Mouse (Mus musculus) kidney, embryonic 14.5 days (tissue): Measurements from ENCODE around the gene Nrbf2. TPM values are rescaled to one million over a fixed set of nuclear protein-coding genes. Genes with fewer than 3 reads are reported as not detected.

ENCODE experiments used
- ATAC-seq: fragments of 200-750 bp; cut with Nextera tagmentation; 2 replicates; pipeline ENCODE4 v1.8.0; 2017; ENCODE audit warnings: moderate number of reproducible peaks, mild to moderate bottlenecking, moderate TSS enrichment, moderate library complexity; ENCODE audit not compliant: low FRiP score, low TSS enrichment
- H3K27ac ChIP-seq: fragments of 300-500 bp; sonication (generic); 2 replicates; pipeline ENCODE4 v1.5.1; 2014; ENCODE audit warnings: low read depth, mild to moderate bottlenecking, low read length, moderate library complexity, mixed read lengths
- H3K27me3 ChIP-seq: fragments of 300-500 bp; sonication (generic); 2 replicates; pipeline ENCODE4 v1.6.1; 2014; ENCODE audit warnings: mild to moderate bottlenecking, low read length; ENCODE audit not compliant: control insufficient read depth, insufficient read depth
- H3K36me3 ChIP-seq: fragments of 300-500 bp; sonication (generic); 2 replicates; pipeline ENCODE4 v1.6.1; 2014; ENCODE audit warnings: low read length, mixed read lengths; ENCODE audit not compliant: control insufficient read depth, insufficient read depth
- H3K4me1 ChIP-seq: fragments of 300-500 bp; sonication (generic); 2 replicates; pipeline ENCODE4 v1.6.1; 2014; ENCODE audit warnings: low read length, mixed read lengths; ENCODE audit not compliant: control insufficient read depth, insufficient read depth
- H3K4me2 ChIP-seq: fragments of 300-500 bp; sonication (generic); replicated peaks from 2 replicates; pipeline ENCODE4 v1.6.1; 2014; ENCODE audit warnings: low read depth, mild to moderate bottlenecking, low read length
- H3K4me3 ChIP-seq: fragments of 300-500 bp; sonication (generic); 2 replicates; pipeline ENCODE4 v1.5.1; 2014; ENCODE audit warnings: mild to moderate bottlenecking, low read length
- H3K9ac ChIP-seq: fragments of 300-500 bp; sonication (generic); 2 replicates; pipeline ENCODE4 v1.6.1; 2014; ENCODE audit warnings: low read depth, mild to moderate bottlenecking, low read length, moderate library complexity
- H3K9me3 ChIP-seq: fragments of 300-500 bp; sonication (generic); 2 replicates; pipeline ENCODE4 v1.6.1; 2016; ENCODE audit warnings: low read length; ENCODE audit not compliant: control insufficient read depth
- WGBS: fragments of 180-500 bp; shearing (Covaris S2); extraction: QIAGEN DNeasy Blood & Tissue Kit; methylation state at CpG from one replicate; pipeline ENCODE4 v1.1.7; 2014; 5-methylcytosine and 5-hydroxymethylcytosine counted together
- polyA plus RNA-seq: library from polyadenylated mRNA; unstranded; fragments of >200 nt; fragmentation: Nextera tagmentation; extraction: Ambion mirVana; gene quantifications from 2 replicates; pipeline ENCODE4 v1.2.1, GENCODE M21; 2014

Gene Nrbf2
- polyA plus RNA-seq, 1 experiment from 2014 or later = 34.7 TPM

DNA sequence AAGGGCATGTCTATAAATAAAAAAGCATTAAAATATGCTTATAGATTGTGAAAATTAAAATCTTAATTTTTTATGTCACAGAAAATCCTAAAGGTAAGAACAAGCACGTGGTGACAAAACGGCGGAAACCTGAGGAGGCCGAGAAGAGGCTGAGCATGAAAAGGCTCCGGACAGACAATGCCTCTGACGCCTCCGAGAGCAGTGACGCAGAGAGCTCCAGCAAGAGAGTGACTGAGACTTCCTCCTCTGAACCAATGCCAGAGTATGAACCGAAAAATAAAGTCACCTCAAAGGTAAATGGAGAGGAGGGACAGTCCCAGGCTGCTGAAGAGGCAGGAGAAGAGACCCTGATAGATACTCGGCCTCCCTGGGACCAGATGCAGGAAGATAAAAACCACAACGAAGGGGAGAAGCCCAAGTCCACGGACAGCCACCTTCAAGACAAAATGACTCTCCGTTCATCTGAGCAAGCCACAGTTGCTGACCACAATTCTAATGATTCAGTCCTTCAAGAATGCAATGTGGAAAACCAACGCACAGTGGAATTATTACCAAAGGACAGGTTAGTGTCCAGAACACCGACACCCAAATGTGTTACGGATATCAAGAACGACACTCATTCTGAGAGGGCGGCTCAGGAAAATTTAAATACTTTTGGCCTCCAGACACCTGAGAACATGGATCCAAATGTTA, 66.1 kb downstream of the Nrbf2 start:
- ATAC-seq = no peak
- no peak overlapping the region for H3K4me3 ChIP-seq
- no peaks in the 10 kb centered on the region for H3K9me3 ChIP-seq
- H3K27me3 ChIP-seq = no peaks in the 10 kb centered on the region
- H3K4me2 ChIP-seq = no peak overlapping the region
- H3K36me3 ChIP-seq = peaks cover 23% of the 10 kb centered on the region
- H3K9ac ChIP-seq = no peak overlapping the region
- WGBS = 89% methylated on average over 18 of the region's 18 CpGs
- H3K27ac ChIP-seq = no peak overlapping the region
- no peaks in the 10 kb centered on the region for H3K4me1 ChIP-seq

DNA sequence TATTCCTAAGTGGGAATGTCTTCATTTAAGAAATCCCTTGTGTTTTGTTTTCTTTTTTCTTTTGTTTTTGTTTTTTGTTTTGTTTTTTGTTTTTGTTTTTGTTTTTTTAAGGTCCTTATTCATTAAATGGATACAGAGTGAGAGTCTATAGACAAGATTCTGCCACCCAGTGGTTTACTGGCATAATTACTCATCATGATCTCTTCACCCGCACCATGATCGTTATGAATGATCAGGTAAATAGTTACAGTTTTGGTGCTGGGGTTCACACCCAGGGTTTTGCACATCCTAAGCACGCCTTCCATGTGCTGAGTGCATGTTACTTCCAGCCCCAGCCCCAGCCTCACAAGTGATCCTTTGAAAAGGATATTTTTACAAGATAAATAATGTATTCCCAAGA, 68.2 kb downstream of the Nrbf2 start:
- Histone ChIP-seq H3K9me3 (no peaks in the 10 kb centered on the region), H3K27ac (no peak overlapping the region), H3K9ac (no peak overlapping the region), H3K4me2 (no peak overlapping the region), H3K27me3 (no peaks in the 10 kb centered on the region), H3K4me3 (no peak overlapping the region), H3K36me3 (peaks cover 20% of the 10 kb centered on the region), H3K4me1 (no peaks in the 10 kb centered on the region)
- 80% methylated on average over 3 of the region's 3 CpGs for WGBS
- no peak for ATAC-seq

Other genes starting within 250 kb of the Nrbf2 start
- 51.1 and 54.9 TPM in 2 replicates for gene Jmjd1c, start 189.2 kb downstream of the Nrbf2 start, polyA plus RNA-seq
- 43.5 and 50.6 TPM in 2 replicates for gene Reep3, start 188.4 kb downstream of the Nrbf2 start, polyA plus RNA-seq